Mouse (Mus musculus) brain, embryonic 14.5 days (tissue): ENCODE results near the gene Uhrf1.
A peak's percentile ranks its signal among the peaks of the same experiment; 100 is the strongest.

Experiments used
- CTCF ChIP-seq: fragments of 200-500 bp; IDR thresholded peaks from 2 replicates; pipeline ENCODE4 v1.5.1; 2012; ENCODE audit warnings: inconsistent platforms, mild to moderate bottlenecking, moderate library complexity, borderline replicate concordance; ENCODE audit not compliant: insufficient read depth, insufficient read length; ENCODE audit errors: extremely low read depth
- POLR2A ChIP-seq: fragments of 200-500 bp; IDR thresholded peaks from 2 replicates; pipeline ENCODE4 v1.6.1; 2012; ENCODE audit warnings: mild to moderate bottlenecking, inconsistent platforms, borderline replicate concordance; ENCODE audit not compliant: poor library complexity, insufficient read depth, insufficient read length, severe bottlenecking; ENCODE audit errors: extremely low read depth

- peak; percentile 36; the same call in 1 of the 2 replicates for TF ChIP-seq CTCF
- no peak for TF ChIP-seq POLR2A
Measured at GRCm38 (mm10) chr17:56332987-56333386, 29.9 kb downstream of the Uhrf1 start.
